Mouse (Mus musculus) left cerebral cortex, adult 2 months (tissue): Measurements from ENCODE around the gene Vmn2r31. TPM values are rescaled to one million over a fixed set of nuclear protein-coding genes. Genes with fewer than 3 reads are reported as not detected.
"Not testable (repeated sequence)": the region's sequence is repeated elsewhere in the genome, so short reads cannot be mapped to it uniquely, and the experiment has no call there.

Experiments used
- DNase-seq, 2 experiments: peaks; one replicate each; pipeline ENCODE4 v3.0.0; 2021 to 2022; ENCODE audit warnings: low spot score in 2 of 2, mixed read lengths in 1 of 2; ENCODE audit errors: extremely low spot score in 1 of 2
- H3K27ac ChIP-seq: fragments of 200-600 bp; 2 replicates; pipeline ENCODE4 v1.8.1; 2022
- H3K4me3 ChIP-seq: fragments of 200-600 bp; 2 replicates; pipeline ENCODE4 v1.8.1; 2022
- intact Hi-C: fragments of 180-260 bp; cut with DNase I; formaldehyde crosslinking; loops from one replicate; pipeline ENCODE4 v1.15.1; 2025
- long read RNA-seq, 2 experiments: library from polyadenylated mRNA; stranded (forward); transcript quantifications; one replicate each; pipeline ENCODE4 v2.0.0; 2021; ENCODE audit warnings: borderline mapping rate in 2 of 2
- total RNA-seq, 2 experiments: library from RNA; stranded (reverse); gene quantifications; 2 replicates each; pipeline ENCODE4 v1.2.3; 2021

The Vmn2r31 gene
- not detected for total RNA-seq
- long read RNA-seq, experiment 1 = 0 reads
- long read RNA-seq, experiment 2 = 0 reads

DNA sequence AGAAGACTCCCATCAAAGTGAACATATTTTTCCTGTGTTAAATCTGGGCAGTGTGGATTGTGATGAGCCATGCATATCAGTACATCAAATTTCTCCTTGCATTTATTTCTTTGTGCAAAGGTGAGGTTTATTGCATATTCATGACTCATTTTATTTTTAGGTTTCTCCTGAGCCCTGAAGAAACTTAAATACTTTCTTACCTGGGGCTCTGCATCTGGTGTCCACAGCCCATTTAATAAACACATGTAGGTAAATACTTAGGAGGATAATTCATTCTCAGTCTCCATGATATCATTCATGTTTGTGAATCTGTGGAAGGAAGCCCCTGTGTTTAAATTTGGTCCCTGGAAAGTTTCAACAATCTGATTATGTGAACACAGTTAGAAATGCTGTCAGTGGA lies at the start of gene Vmn2r31:
Gene Vmn2r31, minus strand, starts transcription at position 101 of the 400 bp plus-strand sequence.
- H3K4me3 ChIP-seq, intact Hi-C loops, DNase-seq: not testable (repeated sequence)

GRCm38 (mm10) chr7:7374431-7374830 lies 25.1 kb downstream of the Vmn2r31 start, which contains the start of gene Gm45783:
TSS of gene Gm45783 (minus strand) at chr7:7374573.
- intact Hi-C loops, H3K4me3 ChIP-seq, H3K27ac ChIP-seq, DNase-seq: not testable (repeated sequence)

More for the DNA sequence above, at the start of gene Vmn2r31:
- H3K27ac ChIP-seq = not testable (repeated sequence)

- DNase-seq, H3K4me3 ChIP-seq, H3K27ac ChIP-seq, intact Hi-C loops: not testable (repeated sequence)
Observed at GRCm38 (mm10) chr7:7337509-7337908, 62.0 kb downstream of the Vmn2r31 start, which contains the start of gene Vmn2r30. TSS of gene Vmn2r30 (minus strand) at chr7:7337609.

Other genes with a start within 250 kb of the Vmn2r31 start
- 1 to 10 TPM; 7.4 to 8.3 TPM for gene Zfp418, start 228.4 kb downstream of the Vmn2r31 start, total RNA-seq
- 1 to 10 TPM; 8.4 to 9.0 TPM for gene Zfp772, start 189.7 kb downstream of the Vmn2r31 start, total RNA-seq
- gene Vmn2r29, start 152.4 kb downstream of the Vmn2r31 start, total RNA-seq = 1 to 10 TPM; 2.1 to 2.2 TPM
- 10 to 100 TPM; 11.4 to 12.1 TPM for gene Gm45844, start 121.4 kb downstream of the Vmn2r31 start, total RNA-seq
- gene Clcn4, start 98.9 kb downstream of the Vmn2r31 start, total RNA-seq = 100 to 1,000 TPM; 131 to 137 TPM
- gene Vmn2r30, start 62.1 kb downstream of the Vmn2r31 start, total RNA-seq = under 1 TPM in 1 of 2 experiments, not detected in 1; 0.18 TPM
- gene Gm45783, start 25.1 kb downstream of the Vmn2r31 start, total RNA-seq = not detected
- not detected for gene Vmn2r32, start 80.3 kb upstream of the Vmn2r31 start, total RNA-seq
- not detected for gene Vmn2r33, start 167.1 kb upstream of the Vmn2r31 start, total RNA-seq